Mouse (Mus musculus) fat pad, adult 2 months (tissue): Measurements from ENCODE around the gene Olfr1033.
"Not testable (repeated sequence)": the region's sequence is repeated elsewhere in the genome, so short reads cannot be mapped to it uniquely, and the experiment has no call there.

Source experiments
- DNase-seq: peaks from one replicate; pipeline ENCODE4 v3.0.0-alpha.2; 2011; ENCODE audit warnings: low read depth, low spot score; ENCODE audit errors: extremely low read depth

Olfr1033 gene

GRCm38 (mm10) chr2:86020406-86020805, at the start of gene Olfr1033:
Gene Olfr1033, plus strand, starts transcription at chr2:86020633.
- DNase-seq: not testable (repeated sequence)

- DNase-seq: no peak
These were observed 46.8 kb upstream of the Olfr1033 start, which contains the start of gene Olfr1029 for GRCm38 (mm10) chr2:85973595-85973994. Gene Olfr1029, plus strand, starts transcription at chr2:85973895.

- no peak for DNase-seq
These were observed 41.5 kb upstream of the Olfr1033 start, which contains the start of gene Olfr1030 for GRCm38 (mm10) chr2:85978976-85979375. Gene Olfr1030, plus strand, starts transcription at chr2:85979276.

- DNase-seq: no peak
These were observed 30.4 kb upstream of the Olfr1033 start, which contains the start of gene Olfr1031 for GRCm38 (mm10) chr2:85990004-85990403. Gene Olfr1031, plus strand, starts transcription at chr2:85990304.

- no peak for DNase-seq
These were observed 15.2 kb upstream of the Olfr1033 start, which contains the start of gene Olfr1032 for GRCm38 (mm10) chr2:86005240-86005639. Gene Olfr1032, plus strand, starts transcription at chr2:86005540.

GRCm38 (mm10) chr2:86021518-86021917, 1.1 kb downstream of the Olfr1033 start:
- not testable (repeated sequence) for DNase-seq

GRCm38 (mm10) chr2:86045561-86045960, 25.1 kb downstream of the Olfr1033 start, which contains the start of gene Olfr1034:
Gene Olfr1034, plus strand, starts transcription at chr2:86045861.
- DNase-seq: no peak

GRCm38 (mm10) chr2:86050777-86051176, 30.3 kb downstream of the Olfr1033 start:
- not testable (repeated sequence) for DNase-seq

- not testable (repeated sequence) for DNase-seq
These were observed 43.3 kb downstream of the Olfr1033 start for GRCm38 (mm10) chr2:86063766-86064165.

GRCm38 (mm10) chr2:86070189-86070588, 49.8 kb downstream of the Olfr1033 start:
- no peak for DNase-seq

- not testable (repeated sequence) for DNase-seq
These were observed 53.3 kb downstream of the Olfr1033 start, which contains the start of gene Olfr1036 for GRCm38 (mm10) chr2:86073692-86074091. Gene Olfr1036, plus strand, starts transcription at chr2:86073992.

- DNase-seq: not testable (repeated sequence)
These were observed 60.0 kb downstream of the Olfr1033 start for GRCm38 (mm10) chr2:86080478-86080877.

- no peak for DNase-seq
These were observed 66.9 kb downstream of the Olfr1033 start, which contains the start of gene Olfr1037 for GRCm38 (mm10) chr2:86087285-86087684. Gene Olfr1037, minus strand, starts transcription at chr2:86087385.
